Mouse (Mus musculus) cerebellum, adult (tissue): ENCODE data around the gene Gm9857.

Source experiments
- ATAC-seq: cut with Nextera tagmentation; 2 replicates; pipeline ENCODE4 v1.9.2; 2017; ENCODE audit warnings: mild to moderate bottlenecking, moderate library complexity, mixed read lengths; ENCODE audit not compliant: insufficient number of reproducible peaks, low FRiP score, low TSS enrichment

The Gm9857 gene

DNA sequence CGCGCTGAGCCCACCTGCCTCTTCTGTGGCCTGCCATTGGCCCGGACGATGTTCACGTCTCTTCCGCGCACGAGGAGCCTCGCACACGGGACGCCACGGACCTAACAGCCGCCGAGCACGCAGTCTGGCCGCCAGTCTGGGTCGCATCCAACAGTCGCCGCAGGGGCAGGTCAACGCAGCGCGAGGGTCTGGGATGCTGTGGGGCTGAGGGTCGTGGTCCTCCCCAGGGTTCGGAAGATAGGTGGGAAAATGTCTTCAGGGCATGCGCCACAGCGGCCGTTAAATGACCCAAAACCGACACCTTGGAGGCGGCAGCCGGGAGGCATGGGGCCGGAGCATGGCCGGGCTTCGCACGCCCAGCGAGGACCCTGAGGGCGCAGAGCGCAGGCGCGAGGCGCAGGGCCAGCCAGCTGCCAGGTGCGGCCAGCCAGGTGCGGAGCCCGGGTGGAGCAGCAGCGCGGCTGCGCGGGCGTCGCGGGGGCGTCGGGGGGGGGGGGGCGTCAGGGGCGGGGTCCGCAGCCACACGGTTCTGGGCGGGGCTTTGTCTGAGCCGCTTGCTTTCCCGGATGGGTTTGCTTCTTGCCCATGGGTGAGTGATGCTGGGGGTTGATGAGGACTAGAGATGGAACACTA is at the start of gene Gm9857:
Gene Gm9857 (minus strand): TSS at position 445 of the 633 bp plus-strand sequence.
- ATAC-seq = peak; percentile 49

DNA sequence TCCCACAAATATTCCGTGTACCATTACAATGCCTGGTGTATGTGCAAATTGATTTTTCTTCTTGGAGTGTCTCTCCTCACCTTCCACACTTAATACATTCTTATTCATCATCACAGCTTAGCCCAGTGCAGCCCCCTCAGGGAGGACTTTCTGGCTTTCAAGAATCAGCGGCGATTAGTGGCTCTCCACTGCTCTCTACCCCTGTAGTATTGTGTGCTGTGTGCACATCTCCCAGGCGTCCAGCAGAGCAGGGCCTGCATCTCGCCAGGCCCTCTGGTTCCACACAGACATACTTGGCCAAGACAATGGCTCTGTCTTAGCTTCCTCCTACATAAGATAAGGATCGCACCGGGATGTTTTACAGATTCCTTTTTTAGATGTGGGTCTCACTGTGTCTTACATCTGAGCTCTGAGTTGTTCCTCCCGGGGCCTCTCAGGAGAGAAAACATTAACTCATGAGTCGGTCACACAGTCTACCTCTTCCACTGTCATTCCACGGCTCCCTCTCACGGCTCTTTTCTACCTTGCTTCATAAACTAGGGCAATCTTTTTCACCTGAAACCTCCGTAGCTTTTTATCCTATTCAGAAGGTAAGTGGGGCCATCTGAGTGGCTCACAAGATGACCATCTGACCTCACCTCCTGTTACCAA is 46.9 kb upstream of the Gm9857 start:
- no peak for ATAC-seq

DNA sequence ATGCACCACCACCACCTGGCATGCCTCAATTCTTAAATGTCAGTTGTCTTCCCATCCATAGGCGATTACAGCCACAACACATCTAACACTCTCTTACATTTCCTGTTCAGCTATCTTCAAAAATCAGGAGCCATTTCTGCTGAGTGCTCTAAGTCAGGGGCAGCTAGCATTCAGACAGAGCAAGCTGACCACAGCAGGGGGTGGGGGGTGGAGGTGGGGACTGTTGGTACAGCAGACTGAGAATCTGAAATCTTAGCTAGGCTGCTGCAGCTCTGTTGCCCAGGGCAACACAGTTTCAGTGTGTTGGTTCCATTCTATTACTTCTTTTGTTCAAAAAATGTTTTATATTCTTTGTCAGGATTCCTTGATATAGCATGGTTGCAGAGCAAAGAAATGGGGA is 46.3 kb upstream of the Gm9857 start:
- no peak for ATAC-seq

DNA sequence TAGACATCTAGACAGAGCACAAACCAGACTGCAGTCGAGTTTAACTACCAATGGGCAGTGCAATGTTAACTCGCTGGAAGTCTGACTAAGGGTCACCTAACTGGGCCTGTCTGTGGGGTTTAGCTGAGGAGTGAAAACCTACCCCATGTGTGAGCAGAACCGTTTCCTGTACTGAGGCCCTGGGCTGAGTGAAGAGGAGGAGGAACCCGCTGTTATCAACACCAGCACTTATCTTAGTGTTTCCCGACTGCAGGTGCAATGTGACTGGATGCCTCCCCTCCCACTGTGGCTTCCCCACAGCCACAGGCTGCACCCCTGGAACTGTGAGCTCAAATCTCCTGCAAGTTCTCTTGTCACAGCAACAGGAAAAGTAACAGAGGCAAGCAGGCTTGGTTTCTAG is 43.7 kb upstream of the Gm9857 start:
- no peak for ATAC-seq

- ATAC-seq = no peak
These were observed 41.7 kb upstream of the Gm9857 start for GRCm38 (mm10) chr3:108981946-108982345.

DNA sequence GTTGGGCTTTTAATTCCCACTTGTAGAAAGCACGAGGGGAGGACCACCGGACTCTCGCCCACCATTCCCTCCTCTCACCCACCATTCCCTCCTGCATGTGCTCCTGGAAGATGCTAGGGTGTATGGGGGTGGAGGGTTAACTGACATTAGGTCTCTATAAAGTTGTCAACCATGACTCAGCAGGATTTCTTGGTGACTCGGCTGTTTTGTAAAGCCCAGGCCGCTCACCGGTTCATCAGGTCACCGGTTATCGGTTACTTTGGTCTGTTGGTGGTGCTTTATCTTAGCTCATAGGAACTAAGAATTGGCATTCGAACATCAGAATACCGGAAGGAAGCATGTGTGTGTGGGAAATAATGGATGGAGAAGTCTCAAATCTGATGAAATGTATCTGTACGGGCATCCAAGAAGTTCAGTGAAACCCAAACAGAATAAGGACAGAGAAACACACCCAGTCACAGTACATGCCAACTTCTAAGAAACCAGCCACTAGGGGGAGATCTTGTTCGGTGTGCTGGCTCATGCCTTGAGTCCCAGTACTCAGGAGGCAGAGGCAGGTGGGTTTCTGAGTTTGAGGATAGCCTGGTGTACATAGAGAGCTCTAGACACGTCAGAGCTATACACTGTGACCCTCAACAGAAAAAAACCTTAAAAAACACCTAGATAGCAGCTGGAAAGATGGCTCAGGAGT is 37.2 kb upstream of the Gm9857 start:
- ATAC-seq = no peak

DNA sequence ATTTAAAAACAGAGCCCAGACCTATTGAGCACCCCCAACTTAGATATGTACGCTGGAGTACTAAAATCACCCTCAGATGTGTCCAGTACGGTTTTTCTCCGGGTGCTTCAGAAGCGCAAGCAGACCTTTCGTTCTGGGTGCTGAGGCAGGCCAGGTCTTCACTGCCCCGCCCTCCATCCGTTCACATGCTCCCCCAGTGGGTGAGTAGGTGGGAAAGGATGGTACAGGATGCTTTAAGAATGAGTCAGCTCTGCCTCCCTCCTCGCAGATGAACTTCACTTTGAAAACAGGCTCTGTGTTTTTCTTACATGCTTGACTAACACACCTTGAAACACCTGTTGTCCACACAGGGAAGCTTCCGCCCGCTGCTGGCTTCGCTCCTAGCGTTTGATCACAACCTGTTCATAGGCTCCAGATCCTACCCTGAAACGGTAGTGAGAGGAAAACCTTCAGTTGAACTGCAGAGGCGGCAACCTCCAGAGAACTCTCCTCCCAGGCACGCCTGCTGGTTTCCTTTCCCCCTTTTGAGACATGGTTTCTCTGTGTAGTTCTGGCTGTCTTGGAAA is 34.8 kb upstream of the Gm9857 start:
- peak; percentile 60; the same call in 1 of the 2 replicates for ATAC-seq

- no peak for ATAC-seq
These were observed 33.9 kb upstream of the Gm9857 start for GRCm38 (mm10) chr3:108973980-108974660.

DNA sequence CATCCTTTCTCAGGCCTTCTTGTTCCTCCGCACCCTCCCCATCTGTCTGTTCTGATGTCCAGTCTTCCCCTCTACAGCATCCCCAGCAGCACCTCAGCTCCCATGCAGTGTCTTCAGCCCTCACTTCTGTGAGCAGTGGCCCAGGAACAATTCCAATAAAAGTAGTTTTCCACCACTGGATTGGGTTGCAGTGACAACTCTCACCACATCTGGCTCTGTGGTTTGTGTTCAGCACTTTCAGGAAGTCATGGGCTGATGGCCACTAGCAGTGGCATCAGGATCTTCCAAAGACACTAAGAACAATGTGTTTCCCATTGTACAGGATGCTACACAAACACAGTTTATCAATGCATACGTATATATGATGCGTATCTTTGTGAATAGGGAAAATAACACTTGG is 25.8 kb upstream of the Gm9857 start:
- no peak for ATAC-seq

DNA sequence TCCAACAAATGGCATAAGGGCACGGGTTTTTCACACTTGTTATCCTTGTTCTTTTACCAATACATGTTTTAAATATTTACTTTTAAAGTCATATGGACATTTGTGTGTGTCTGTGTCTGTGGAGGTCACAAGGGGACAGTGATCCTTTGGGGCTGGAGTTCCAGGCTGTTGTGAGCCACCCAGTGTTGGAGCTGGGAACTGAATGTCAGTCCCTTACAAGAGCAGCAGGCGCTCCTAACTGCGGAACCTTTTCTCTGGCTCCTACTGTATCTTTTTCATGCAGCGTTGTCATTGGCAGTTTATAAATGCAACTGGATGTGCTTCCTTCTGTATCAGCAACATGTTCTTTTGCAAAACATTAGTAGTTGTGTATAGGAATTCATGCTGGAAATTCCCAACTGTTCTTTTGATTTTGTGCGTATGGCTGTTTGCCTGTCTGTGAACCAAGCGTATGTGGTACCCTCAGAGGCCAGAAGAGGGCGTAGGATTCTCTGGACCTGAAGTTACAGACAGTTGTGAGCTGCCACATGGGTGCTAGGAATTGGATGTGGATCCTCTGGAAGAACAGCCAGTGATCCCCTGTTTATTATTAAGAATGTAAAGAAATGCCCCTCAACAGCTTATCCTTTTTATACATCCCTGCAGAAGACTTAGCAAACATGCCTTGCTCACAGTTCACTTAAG is 24.3 kb upstream of the Gm9857 start:
- ATAC-seq = no peak

GRCm38 (mm10) chr3:108963776-108964175 is 23.5 kb upstream of the Gm9857 start:
- ATAC-seq = no peak

- no peak for ATAC-seq
These were observed 23.0 kb upstream of the Gm9857 start for GRCm38 (mm10) chr3:108963278-108963677.

DNA sequence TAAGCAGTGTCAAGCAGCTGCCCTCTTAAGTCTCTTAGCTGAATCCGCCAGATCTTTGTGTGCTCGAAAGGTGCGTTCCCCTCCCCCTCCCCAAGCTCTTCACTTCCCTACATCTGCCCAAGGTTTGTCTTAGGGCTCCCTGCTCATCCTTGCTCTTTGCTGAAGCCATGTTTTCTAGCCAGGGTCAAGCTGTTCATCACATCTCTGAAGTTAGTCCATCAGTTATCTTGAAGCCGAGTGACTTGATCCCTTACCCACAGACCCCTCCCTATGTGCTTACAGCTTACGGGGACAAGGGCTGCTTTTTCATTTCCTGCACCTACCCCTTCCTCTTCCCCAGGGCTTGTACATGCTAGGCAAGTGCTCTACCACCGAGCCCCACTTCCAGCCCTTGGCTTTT is 21.4 kb upstream of the Gm9857 start:
- peak; percentile 43; the same call in 1 of the 2 replicates for ATAC-seq

GRCm38 (mm10) chr3:108961226-108961625 is 21.0 kb upstream of the Gm9857 start:
- peak; percentile 57 for ATAC-seq

- ATAC-seq = no peak
These were observed 19.5 kb upstream of the Gm9857 start for GRCm38 (mm10) chr3:108959680-108960295.

- ATAC-seq = no peak
These were observed 17.7 kb upstream of the Gm9857 start for GRCm38 (mm10) chr3:108957976-108958375.

- ATAC-seq = no peak
These were observed 751 bp upstream of the Gm9857 start for GRCm38 (mm10) chr3:108940996-108941395.

GRCm38 (mm10) chr3:108939573-108939972 is 672 bp downstream of the Gm9857 start, which contains the start of gene Henmt1:
Henmt1 (plus strand) TSS chr3:108939873.
- no peak for ATAC-seq

GRCm38 (mm10) chr3:108938691-108939090 is 1.6 kb downstream of the Gm9857 start:
- no peak for ATAC-seq

GRCm38 (mm10) chr3:108933557-108933956 is 6.7 kb downstream of the Gm9857 start:
- ATAC-seq = no peak
